Mouse (Mus musculus): Measurements from ENCODE around the gene AV320801. TPM values are rescaled to one million over a fixed set of nuclear protein-coding genes. Genes with fewer than 3 reads are reported as not detected.
"Not testable (repeated sequence)": the region's sequence is repeated elsewhere in the genome, so short reads cannot be mapped to it uniquely, and the experiment has no call there.

AV320801 gene
- polyA plus RNA-seq (2014; fragmentation: Nextera tagmentation; extraction: Ambion mirVana), result not detected in 2 replicates

DNA sequence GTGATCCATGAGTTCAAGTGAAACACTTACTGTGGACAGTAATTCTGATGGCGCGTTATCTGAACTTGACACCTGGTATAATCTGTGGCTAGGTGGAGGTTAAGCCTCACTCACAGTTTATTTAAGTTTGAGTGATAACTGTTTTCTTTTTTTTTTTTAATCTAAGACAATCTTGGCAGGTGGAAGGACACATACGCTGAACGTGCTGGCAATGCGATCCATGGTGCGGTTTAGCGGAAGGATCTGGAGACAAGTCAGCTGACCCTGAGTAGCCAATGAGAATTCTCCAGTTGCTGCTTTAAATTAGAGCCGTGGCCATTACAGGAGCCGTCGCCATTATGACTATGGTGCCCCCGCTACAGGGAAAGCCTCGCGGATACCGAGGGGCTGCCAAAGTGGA lies at the start of gene AV320801:
Gene AV320801 (plus strand): TSS at position 301 of the 400 bp plus-strand sequence.
- ATAC-seq (ENCODE audit: insufficient number of reproducible peaks, insufficient read depth, low FRiP score, low read depth); H3K36me3 ChIP-seq (ENCODE audit: control insufficient read depth, insufficient read depth, low read length); H3K4me3 ChIP-seq (ENCODE audit: control insufficient read depth in 1 of 2, insufficient read depth in 1 of 2, low read depth in 1 of 2, low read length in 2 of 2); H3K9ac ChIP-seq (ENCODE audit: low read length); H3K27ac ChIP-seq (replicated peaks in 1 of 2; ENCODE audit: control insufficient read depth in 1 of 2, insufficient read depth in 1 of 2, low read depth in 2 of 2, low read length in 2 of 2); H3K4me2 ChIP-seq (ENCODE audit: low read length); H3K27me3 ChIP-seq (ENCODE audit: control insufficient read depth, insufficient read depth, low read length); H3K9me3 ChIP-seq (ENCODE audit: control insufficient read depth, low read length); H3K4me1 ChIP-seq (ENCODE audit: control insufficient read depth in 2 of 2, insufficient read depth in 2 of 2, low read length in 2 of 2): not testable (repeated sequence)
- WGBS, result 89% methylated on average over 5 of the region's 14 CpGs

DNA sequence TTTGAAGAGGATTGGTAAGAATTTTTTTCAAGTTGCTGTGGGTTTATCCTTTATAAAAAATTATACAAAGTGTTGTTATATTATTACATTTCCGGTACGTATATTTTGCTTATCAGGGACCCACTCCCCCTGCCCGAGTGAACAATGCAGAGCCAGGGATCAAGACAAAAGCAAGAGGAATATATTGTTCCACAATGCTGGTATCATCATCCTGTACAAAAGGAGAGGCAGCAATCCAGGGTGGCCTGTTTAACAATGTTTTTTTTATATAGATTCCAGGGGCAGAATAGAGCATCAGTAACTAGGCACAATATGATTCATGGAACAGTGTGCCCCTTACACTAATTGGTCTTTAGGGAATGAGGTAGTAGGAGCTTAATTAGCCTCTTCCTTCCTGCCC lies 30.2 kb upstream of the AV320801 start:
- not testable (repeated sequence) for H3K36me3 ChIP-seq (ENCODE audit: control insufficient read depth, insufficient read depth, low read length); H3K4me1 ChIP-seq (ENCODE audit: control insufficient read depth in 2 of 2, insufficient read depth in 2 of 2, low read length in 2 of 2); H3K4me2 ChIP-seq (ENCODE audit: low read length); H3K9ac ChIP-seq (ENCODE audit: low read length); H3K4me3 ChIP-seq (ENCODE audit: control insufficient read depth in 1 of 2, insufficient read depth in 1 of 2, low read depth in 1 of 2, low read length in 2 of 2); ATAC-seq (ENCODE audit: insufficient number of reproducible peaks, insufficient read depth, low FRiP score, low read depth); H3K9me3 ChIP-seq (ENCODE audit: control insufficient read depth, low read length); H3K27me3 ChIP-seq (ENCODE audit: control insufficient read depth, insufficient read depth, low read length); H3K27ac ChIP-seq (replicated peaks in 1 of 2; ENCODE audit: control insufficient read depth in 1 of 2, insufficient read depth in 1 of 2, low read depth in 2 of 2, low read length in 2 of 2)
- WGBS, result no CpG with 5 or more reads among the region's 3 CpGs

DNA sequence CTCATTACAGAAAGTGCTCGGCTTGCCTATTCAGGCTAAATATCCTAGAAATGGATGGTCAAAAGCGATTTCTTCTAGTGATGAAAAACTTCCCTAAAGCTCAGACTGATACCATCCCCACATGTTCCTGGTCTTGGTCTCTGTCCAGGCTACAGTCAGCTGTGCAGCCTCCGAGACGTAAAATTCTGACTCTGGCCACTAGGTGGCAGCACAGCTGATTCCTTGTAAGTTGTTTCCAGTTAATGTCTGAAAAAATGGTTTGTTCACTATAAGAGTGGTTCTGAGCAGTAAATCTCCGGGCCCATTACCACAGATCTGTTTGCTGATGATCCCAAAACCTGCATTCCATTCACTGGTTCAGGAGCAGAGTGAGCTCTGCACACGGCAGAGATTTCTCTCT lies 12.5 kb upstream of the AV320801 start:
- not testable (repeated sequence) for H3K4me2 ChIP-seq (ENCODE audit: low read length); H3K4me1 ChIP-seq (ENCODE audit: control insufficient read depth in 2 of 2, insufficient read depth in 2 of 2, low read length in 2 of 2); H3K9me3 ChIP-seq (ENCODE audit: control insufficient read depth, low read length); H3K27ac ChIP-seq (replicated peaks in 1 of 2; ENCODE audit: control insufficient read depth in 1 of 2, insufficient read depth in 1 of 2, low read depth in 2 of 2, low read length in 2 of 2); H3K4me3 ChIP-seq (ENCODE audit: control insufficient read depth in 1 of 2, insufficient read depth in 1 of 2, low read depth in 1 of 2, low read length in 2 of 2); H3K36me3 ChIP-seq (ENCODE audit: control insufficient read depth, insufficient read depth, low read length); H3K9ac ChIP-seq (ENCODE audit: low read length); ATAC-seq (ENCODE audit: insufficient number of reproducible peaks, insufficient read depth, low FRiP score, low read depth); H3K27me3 ChIP-seq (ENCODE audit: control insufficient read depth, insufficient read depth, low read length)
- WGBS, result no CpG with 5 or more reads among the region's 6 CpGs

DNA sequence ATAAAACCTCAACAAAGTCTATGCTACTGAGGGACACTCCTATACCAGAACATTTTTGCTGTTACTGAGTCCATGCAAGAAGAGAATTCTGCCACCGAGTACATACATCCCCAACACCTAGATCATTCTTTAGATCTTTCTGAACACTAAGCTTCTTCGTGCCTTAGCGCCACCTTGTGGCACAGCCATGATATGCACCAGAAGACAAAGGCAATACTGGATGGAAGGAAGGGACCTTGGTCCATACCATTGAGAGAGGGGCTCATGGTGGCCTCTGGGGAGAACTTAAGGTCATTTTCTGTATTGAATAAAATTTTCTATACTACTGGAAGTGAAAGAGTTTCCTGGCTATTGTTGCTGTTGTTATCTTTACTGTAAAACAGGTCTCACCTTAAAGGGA lies 11.2 kb upstream of the AV320801 start:
- not testable (repeated sequence) for H3K4me1 ChIP-seq (ENCODE audit: control insufficient read depth in 2 of 2, insufficient read depth in 2 of 2, low read length in 2 of 2); H3K9me3 ChIP-seq (ENCODE audit: control insufficient read depth, low read length); H3K36me3 ChIP-seq (ENCODE audit: control insufficient read depth, insufficient read depth, low read length); ATAC-seq (ENCODE audit: insufficient number of reproducible peaks, insufficient read depth, low FRiP score, low read depth); H3K4me3 ChIP-seq (ENCODE audit: control insufficient read depth in 1 of 2, insufficient read depth in 1 of 2, low read depth in 1 of 2, low read length in 2 of 2); H3K27me3 ChIP-seq (ENCODE audit: control insufficient read depth, insufficient read depth, low read length); H3K27ac ChIP-seq (replicated peaks in 1 of 2; ENCODE audit: control insufficient read depth in 1 of 2, insufficient read depth in 1 of 2, low read depth in 2 of 2, low read length in 2 of 2); H3K4me2 ChIP-seq (ENCODE audit: low read length); H3K9ac ChIP-seq (ENCODE audit: low read length)
- no CpG with 5 or more reads among the region's 3 CpGs for WGBS

Other genes with a start within 250 kb of the AV320801 start
- not detected in 2 replicates for gene Pramel3, start 192.3 kb upstream of the AV320801 start, polyA plus RNA-seq (2014; fragmentation: Nextera tagmentation; extraction: Ambion mirVana)
- gene Gm5128, start 121.3 kb upstream of the AV320801 start, polyA plus RNA-seq (2014; fragmentation: Nextera tagmentation; extraction: Ambion mirVana), result 0.08 TPM in 1 of 2 replicates, not detected in the other
- gene Gm7903, start 60.8 kb upstream of the AV320801 start, polyA plus RNA-seq (2014; fragmentation: Nextera tagmentation; extraction: Ambion mirVana), result not detected in 2 replicates
- gene Nxf7, start 104.2 kb downstream of the AV320801 start, polyA plus RNA-seq (2014; fragmentation: Nextera tagmentation; extraction: Ambion mirVana), result 0.30 and 0.32 TPM in 2 replicates
- not detected in 2 replicates for gene Prame, start 133.1 kb downstream of the AV320801 start, polyA plus RNA-seq (2014; fragmentation: Nextera tagmentation; extraction: Ambion mirVana)
- not detected in 2 replicates for gene Tcp11x2, start 199.2 kb downstream of the AV320801 start, polyA plus RNA-seq (2014; fragmentation: Nextera tagmentation; extraction: Ambion mirVana)
- gene Tmsb15a, start 230.7 kb downstream of the AV320801 start, polyA plus RNA-seq (2014; fragmentation: Nextera tagmentation; extraction: Ambion mirVana), result not detected in 2 replicates
- gene Armcx5, start 248.1 kb downstream of the AV320801 start, polyA plus RNA-seq (2014; fragmentation: Nextera tagmentation; extraction: Ambion mirVana), result 7.2 and 9.9 TPM in 2 replicates
- gene Gprasp1, start 248.1 kb downstream of the AV320801 start, polyA plus RNA-seq (2014; fragmentation: Nextera tagmentation; extraction: Ambion mirVana), result 37.7 and 37.9 TPM in 2 replicates